Mouse (Mus musculus) lung, adult 2 months (tissue): Measurements from ENCODE around the gene Tspan13. TPM values are rescaled to one million over a fixed set of nuclear protein-coding genes. Genes with fewer than 3 reads are reported as not detected.

Experiments used
- DNase-seq: peaks from one replicate; pipeline ENCODE4 v3.0.0; 2022
- H3K4me1 ChIP-seq: fragments of 200-500 bp; 2 replicates; pipeline ENCODE4 v1.6.1; 2011; ENCODE audit warnings: low read length; ENCODE audit not compliant: control insufficient read depth, insufficient read depth
- H3K4me3 ChIP-seq: fragments of 200-500 bp; replicated peaks from 2 replicates; pipeline ENCODE3; 2011; ENCODE audit warnings: low read depth, mild to moderate bottlenecking, control low read depth, low read length; ENCODE audit errors: extremely low read depth
- CTCF ChIP-seq: fragments of 200-500 bp; IDR thresholded peaks from 2 replicates; pipeline ENCODE4 v1.5.1; 2011; ENCODE audit warnings: mild to moderate bottlenecking, low read length, control low read depth; ENCODE audit not compliant: insufficient read depth
- POLR2A ChIP-seq: fragments of 200-500 bp; IDR thresholded peaks from 2 replicates; pipeline ENCODE4 v1.6.1; 2011; ENCODE audit warnings: low read depth, mild to moderate bottlenecking, control low read depth, low read length, borderline replicate concordance; ENCODE audit errors: extremely low read depth
- whole genome bisulfite sequencing: fragments of 180-500 bp; shearing (Covaris S2); methylation state at CpG from one replicate; pipeline ENCODE4 v1.1.7; 2018; 5-methylcytosine and 5-hydroxymethylcytosine counted together
- polyA plus RNA-seq: library from polyadenylated mRNA; depleted of rRNA; stranded (reverse); fragments of >200 nt; gene quantifications from 2 replicates; pipeline ENCODE4 v1.2.3, GENCODE M21; 2012; rRNA removed

The Tspan13 gene
- 614 and 805 TPM in 2 replicates for polyA plus RNA-seq

GRCm38 (mm10) chr12:36042348-36042778 lies at the start of gene Tspan13:
Tspan13 (minus strand) TSS chr12:36042500.
- TF ChIP-seq POLR2A (peak; percentile 78; the same call in 1 of the 2 replicates), CTCF (no peak)
- Histone ChIP-seq H3K4me3 (peak within 1 kb of the TSS; percentile 82), H3K4me1 (no peaks in the 10 kb centered on the region; the same call in 1 of the 2 replicates)
- DNase-seq, result peak; percentile 84
- 1% methylated on average over 35 of the region's 35 CpGs for WGBS

GRCm38 (mm10) chr12:36091964-36092363 lies 49.7 kb upstream of the Tspan13 start:
- TF ChIP-seq CTCF, result no peak
- no peak for TF ChIP-seq POLR2A
- no peaks in the 10 kb centered on the region for H3K4me1 ChIP-seq
- no peak for DNase-seq
- no peak overlapping the region for H3K4me3 ChIP-seq
- 91% methylated on average over 10 of the region's 10 CpGs for WGBS

DNA sequence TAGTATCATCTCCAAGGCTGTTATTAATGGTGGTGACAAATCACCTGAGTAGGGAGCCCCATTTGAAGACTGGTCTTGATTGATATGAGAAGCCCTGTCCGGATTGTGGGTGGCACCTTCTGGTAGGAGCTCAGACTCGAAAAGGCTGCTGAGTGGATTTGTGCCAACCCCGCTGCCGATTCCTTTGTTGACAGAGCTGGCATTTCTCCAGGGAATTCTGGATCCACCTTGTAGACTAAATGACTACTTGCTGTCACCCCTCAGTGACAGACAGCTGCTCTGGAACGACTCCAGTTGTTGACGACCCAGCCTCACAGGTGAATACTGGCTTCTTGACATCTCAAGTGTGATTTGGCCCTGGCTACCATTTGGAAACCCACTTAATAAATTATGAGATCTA lies 46.9 kb upstream of the Tspan13 start:
- Histone ChIP-seq H3K4me3 (no peak overlapping the region), H3K4me1 (no peaks in the 10 kb centered on the region)
- no peak for TF ChIP-seq POLR2A
- DNase-seq, result no peak
- WGBS, result 36% methylated on average over 6 of the region's 6 CpGs

DNA sequence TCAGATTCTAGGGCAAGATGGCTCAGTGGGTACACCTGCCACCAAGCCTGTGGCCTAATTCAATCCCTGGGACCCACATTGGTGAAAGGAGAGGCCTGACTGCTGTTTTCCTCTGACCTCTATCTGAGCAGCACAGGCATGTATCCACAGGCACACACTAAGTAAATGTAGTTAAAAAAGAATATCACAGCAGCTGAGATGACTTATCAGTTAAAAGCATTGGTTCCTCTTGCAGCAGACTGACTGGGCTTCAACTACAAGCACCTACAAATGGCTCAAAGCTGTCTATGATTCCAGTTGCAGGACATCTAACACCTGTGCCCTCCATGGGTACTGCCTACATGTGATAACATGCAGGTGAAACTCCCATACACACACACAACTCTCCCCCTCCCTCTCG lies 46.5 kb upstream of the Tspan13 start:
- no peaks in the 10 kb centered on the region for H3K4me1 ChIP-seq
- DNase-seq, result no peak
- no peak for TF ChIP-seq CTCF
- TF ChIP-seq POLR2A, result no peak
- 80% methylated on average over 1 of the region's 1 CpGs for WGBS
- no peak overlapping the region for H3K4me3 ChIP-seq

DNA sequence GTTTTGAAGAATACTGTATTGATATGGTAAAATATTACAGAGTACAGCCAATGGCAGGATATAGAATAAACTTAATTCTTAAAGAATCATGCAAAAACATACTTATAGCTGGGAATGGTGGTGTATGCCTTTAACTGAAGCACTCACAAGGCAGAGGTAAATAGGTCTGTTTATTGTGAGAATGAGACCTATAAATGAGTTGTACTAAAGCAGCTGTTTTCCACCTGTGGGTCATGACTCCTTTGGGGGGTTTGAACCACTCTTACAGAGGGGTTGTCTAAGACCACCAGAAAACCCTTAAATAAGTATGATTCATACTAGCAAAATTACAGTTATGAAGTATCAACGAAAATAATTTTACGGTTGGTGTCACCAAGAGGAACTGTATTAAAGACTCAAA lies 43.1 kb upstream of the Tspan13 start:
- TF ChIP-seq POLR2A (no peak), CTCF (no peak)
- no peak for DNase-seq
- no peaks in the 10 kb centered on the region for H3K4me1 ChIP-seq
- H3K4me3 ChIP-seq, result no peak overlapping the region
- WGBS, result 93% methylated on average over 2 of the region's 2 CpGs

GRCm38 (mm10) chr12:36078101-36078899 lies 36.0 kb upstream of the Tspan13 start:
- TF ChIP-seq CTCF (no peak), POLR2A (no peak)
- 54% methylated on average over 4 of the region's 4 CpGs for WGBS
- no peak for DNase-seq
- Histone ChIP-seq H3K4me1 (no peaks in the 10 kb centered on the region), H3K4me3 (no peak overlapping the region)

GRCm38 (mm10) chr12:36072860-36073259 lies 30.6 kb upstream of the Tspan13 start:
- Histone ChIP-seq H3K4me3 (no peak overlapping the region), H3K4me1 (no peaks in the 10 kb centered on the region)
- DNase-seq, result no peak
- TF ChIP-seq CTCF (no peak), POLR2A (no peak)
- WGBS, result 37% methylated on average over 5 of the region's 5 CpGs

DNA sequence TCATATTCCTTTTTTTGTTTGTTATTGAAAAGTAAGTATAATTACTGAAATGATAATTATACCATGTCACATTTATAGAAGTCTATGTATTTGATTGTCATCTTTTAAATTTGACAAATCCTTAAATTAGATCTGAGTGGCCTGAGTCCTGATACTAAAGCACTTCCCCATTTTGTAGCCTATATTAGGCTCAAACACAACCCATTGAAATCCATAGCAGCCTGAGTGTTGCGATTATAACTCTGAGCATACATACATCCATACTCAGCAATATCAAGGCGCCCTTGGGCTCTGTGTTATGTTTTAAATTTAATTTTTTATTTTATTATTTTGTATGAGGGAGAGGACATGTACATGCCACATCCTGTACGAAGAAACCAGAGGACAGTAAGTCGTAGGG lies 27.9 kb upstream of the Tspan13 start:
- TF ChIP-seq POLR2A (no peak), CTCF (no peak)
- Histone ChIP-seq H3K4me1 (no peaks in the 10 kb centered on the region), H3K4me3 (no peak overlapping the region)
- WGBS, result 87% methylated on average over 4 of the region's 4 CpGs
- no peak for DNase-seq

DNA sequence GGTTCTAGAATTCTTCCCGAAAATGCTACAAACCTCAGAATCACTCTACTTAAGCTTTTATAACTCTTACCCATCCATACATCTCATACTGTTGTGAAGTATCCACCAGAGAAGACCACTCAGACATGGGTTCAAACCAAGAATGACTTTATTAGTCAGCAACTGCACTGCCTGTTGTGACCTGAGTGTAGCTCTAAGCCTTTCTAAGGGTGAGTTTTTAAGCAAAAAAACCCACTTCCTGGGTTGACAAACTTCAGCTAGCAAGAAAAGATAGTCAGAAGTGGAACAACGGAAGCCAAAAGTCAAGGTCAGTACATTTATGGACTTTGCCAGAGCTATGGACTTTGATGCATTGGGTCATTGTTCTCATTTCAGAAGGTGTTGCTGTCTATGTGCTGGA lies 25.2 kb upstream of the Tspan13 start:
- Histone ChIP-seq H3K4me1 (no peaks in the 10 kb centered on the region), H3K4me3 (no peak overlapping the region)
- 89% methylated on average over 2 of the region's 2 CpGs for WGBS
- no peak for DNase-seq
- TF ChIP-seq CTCF (no peak), POLR2A (no peak)

DNA sequence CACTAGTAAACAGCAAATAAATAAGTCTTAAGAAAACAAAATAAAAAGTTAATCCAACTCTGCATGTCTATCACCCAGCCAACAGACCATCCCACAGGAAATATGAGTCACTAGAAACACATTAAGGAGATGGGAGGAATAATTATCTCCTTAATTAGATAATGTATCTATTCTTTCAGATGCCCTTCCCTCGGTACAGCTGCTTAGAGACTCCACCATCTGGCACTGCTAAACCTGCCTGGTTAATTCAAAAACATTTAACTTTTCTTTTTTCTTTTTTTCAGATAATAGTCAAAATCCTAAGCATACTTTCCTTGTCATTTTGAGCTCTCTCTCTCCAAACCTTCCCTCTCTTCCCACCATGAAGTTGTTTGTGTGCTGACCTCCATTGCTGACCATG lies 23.6 kb upstream of the Tspan13 start:
- no peak for TF ChIP-seq CTCF
- TF ChIP-seq POLR2A, result no peak

More for the DNA sequence above, 23.6 kb upstream of the Tspan13 start:
- H3K4me3 ChIP-seq, result no peak overlapping the region
- WGBS, result 73% methylated on average over 1 of the region's 1 CpGs
- H3K4me1 ChIP-seq, result no peaks in the 10 kb centered on the region
- DNase-seq, result no peak
